Mouse (Mus musculus): ENCODE measurements around the gene Top1.

DNA sequence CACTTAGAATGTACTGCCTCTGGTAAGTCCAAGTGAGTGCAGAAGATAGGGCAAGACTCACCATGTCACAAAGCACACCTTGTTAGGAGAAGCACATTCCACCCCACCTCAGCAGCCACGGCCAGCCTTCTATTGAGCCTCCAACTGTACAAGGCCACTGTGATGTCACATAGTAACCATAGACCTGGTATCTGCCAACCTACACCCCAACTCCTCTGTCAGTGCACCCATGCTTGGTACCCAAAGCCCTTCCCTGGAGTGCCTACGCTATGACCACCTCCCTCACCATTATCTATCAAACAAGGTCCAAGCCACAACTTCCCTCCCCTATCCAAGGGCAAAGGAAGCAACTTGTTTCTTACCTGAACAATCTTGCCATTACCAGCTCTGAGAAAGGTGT, 123.3 kb downstream of the Top1 start:
- TF ChIP-seq GATA1 (IDR thresholded peaks at IDR 0.05; ENCODE audit: low read length) (no peak), TAL1 (IDR thresholded peaks at IDR 0.05; ENCODE audit: low read length) (no peak)

Measured in erythroblast, embryonic 14.5 days (primary cell).